9 mouse cellular contexts compared by ENCODE assay signal in genomic region chr11:117072128-117072527, GRCm38 (mm10). TPM values are rescaled to one million over a fixed set of nuclear protein-coding genes. Genes with fewer than 3 reads are reported as not detected.
DNase-seq lines count a peak whose midpoint lies in the region; ATAC-seq and TF ChIP-seq lines count a peak whose summit lies in the region.
"Had no signal": no experiment of that assay in that cellular context is flagged by ENCODE, and none has a peak within 500 bp of the region (broad histone marks: within the 10 kb centered on the region; RNA-seq: fewer than 3 reads in every experiment).

No protein-coding gene starts in this region.

- H3K27me3 ChIP-seq in forebrain, embryonic 12.5 days = 0 out of 2 replicates have a peak, but pooled peaks cover 7% of the 10 kb centered on the region

- DNase-seq in MN1 (ENCODE audit: low spot score) = peak; percentile 91
- peak; percentile 58 for DNase-seq in c-Kit-positive CD71-positive TER-119-negative erythroid progenitor cells, embryonic 14.5 days (ENCODE audit: low read depth)
- DNase-seq in heart, postnatal 25 days (ENCODE audit: low spot score) = peak; percentile 42
- peak; percentile 69 to 88 for DNase-seq in layer of hippocampus, adult 2 months (ENCODE audit: low spot score in 2 of 2)
- peak; percentile 87 for DNase-seq in lung, postnatal 10 days
- peak; percentile 83 for DNase-seq in right cerebral cortex, postnatal 14 days
- peak; percentile 75 to 81 for DNase-seq in urinary bladder, postnatal 36 days (ENCODE audit: low spot score in 2 of 2)

- H3K4me2 ChIP-seq in forebrain, embryonic 12.5 days = 0 out of 2 replicates have a peak overlapping the region, but pooled peaks have one; percentile 13
- H3K4me2 ChIP-seq: neural tube, embryonic 13.5 days had no signal

- intact Hi-C loops in heart, postnatal 25 days (cut with DNase I) = loop anchor here (1.0 to 5.0 kb wide), 3 partner anchors 105 to 286 kb away; no protein-coding TSS in a partner anchor

- no peaks in the 10 kb centered on the region for H3K9me3 ChIP-seq in forebrain, embryonic 12.5 days
- H3K9me3 ChIP-seq: neural tube, embryonic 13.5 days had no signal

- under 1% methylated on average over 13 of the region's 13 CpGs for whole genome bisulfite sequencing in forebrain, embryonic 12.5 days

- H3K9ac ChIP-seq in forebrain, embryonic 12.5 days = no peak overlapping the region
- H3K9ac ChIP-seq: neural tube, embryonic 13.5 days had no signal

- peak; percentile 100 for TF ChIP-seq CTCF in layer of hippocampus, adult 2 months (conservative IDR thresholded peaks at IDR 0.05)

- H3K27ac ChIP-seq in forebrain, embryonic 12.5 days = no peak overlapping the region
- H3K27ac ChIP-seq in layer of hippocampus, adult 2 months = no peak overlapping the region
- H3K27ac ChIP-seq: neural tube, embryonic 13.5 days had no signal

- ATAC-seq in forebrain, embryonic 12.5 days (ENCODE audit: low FRiP score) = no peak; the same call in 1 of the 2 replicates

- H3K4me3 ChIP-seq in forebrain, embryonic 12.5 days (replicated peaks) = no peak overlapping the region
- no peak overlapping the region for H3K4me3 ChIP-seq in layer of hippocampus, adult 2 months
- H3K4me3 ChIP-seq: neural tube, embryonic 13.5 days had no signal

- H3K36me3 ChIP-seq in forebrain, embryonic 12.5 days (replicated peaks) = no peaks in the 10 kb centered on the region
- H3K36me3 ChIP-seq: neural tube, embryonic 13.5 days had no signal

- H3K4me1 ChIP-seq in forebrain, embryonic 12.5 days = peaks cover 9% of the 10 kb centered on the region

RNA-seq across cellular contexts. Expression of gene Sec14l1, which starts 42.8 kb away (rescaled TPM):
- polyA plus RNA-seq in forebrain, embryonic 12.5 days (2016; fragmentation: Nextera tagmentation; extraction: Ambion mirVana) = 67.2 and 67.6 TPM in 2 replicates
- 10 to 100 TPM; 71.7 to 74.1 TPM for total RNA-seq in heart, postnatal 25 days (2021)
- 100 to 1,000 TPM; 226 to 239 TPM for total RNA-seq in layer of hippocampus, adult 2 months (2021)
